Mouse (Mus musculus) MEL (cell line): ENCODE data around the gene Dnm1. TPM values are rescaled to one million over a fixed set of nuclear protein-coding genes. Genes with fewer than 3 reads are reported as not detected.

Experiments
- DNase-seq: peaks from one replicate; pipeline ENCODE4 v3.0.0; 2011; ENCODE audit warnings: low read depth, low spot score
- H3K27ac ChIP-seq: 2 replicates; pipeline ENCODE4 v1.5.1; 2012; ENCODE audit warnings: low read depth, mild to moderate bottlenecking, control low read depth, low read length, moderate library complexity; ENCODE audit not compliant: control insufficient read depth
- H3K27me3 ChIP-seq, 2 experiments: fragments of 150-350 bp in 1 of 2; sonication (generic) in 1 of 2; 2 replicates each; pipeline ENCODE4 v1.6.1; 2012; ENCODE audit warnings: low read length in 2 of 2, mild to moderate bottlenecking in 2 of 2, improper control_type of control experiment in 1 of 2, moderate library complexity in 1 of 2; ENCODE audit not compliant: insufficient read depth in 2 of 2, control insufficient read depth in 1 of 2
- H3K36me3 ChIP-seq, 2 experiments: 2 replicates each; pipeline ENCODE4 v1.6.1; 2012 to 2014; ENCODE audit warnings: low read length in 2 of 2, improper control_type of control experiment in 1 of 2, inconsistent platforms in 1 of 2, mild to moderate bottlenecking in 1 of 2; ENCODE audit not compliant: insufficient read depth in 2 of 2, control insufficient read depth in 1 of 2
- H3K4me1 ChIP-seq, 2 experiments: fragments of 150-350 bp in 1 of 2; sonication (generic) in 1 of 2; 2 replicates each; pipeline ENCODE4 v1.6.1; 2012; ENCODE audit warnings: low read length in 2 of 2, improper control_type of control experiment in 1 of 2, mild to moderate bottlenecking in 1 of 2; ENCODE audit not compliant: insufficient read depth in 2 of 2, control insufficient read depth in 1 of 2
- H3K4me3 ChIP-seq, 2 experiments: fragments of 150-350 bp in 1 of 2; sonication (generic) in 1 of 2; 2 replicates each; pipeline ENCODE4 v1.5.1; 2012; ENCODE audit warnings: low read depth in 2 of 2, low read length in 2 of 2, mild to moderate bottlenecking in 2 of 2, moderate library complexity in 2 of 2, control low read depth in 1 of 2, improper control_type of control experiment in 1 of 2; ENCODE audit not compliant: control insufficient read depth in 1 of 2, insufficient read depth in 1 of 2
- H3K79me2 ChIP-seq: 2 replicates; pipeline ENCODE4 v1.6.1; 2012; ENCODE audit warnings: mild to moderate bottlenecking, low read length, moderate library complexity; ENCODE audit not compliant: control insufficient read depth, poor library complexity, insufficient read depth
- H3K9ac ChIP-seq: 2 replicates; pipeline ENCODE4 v1.6.1; 2012; ENCODE audit warnings: low read depth, mild to moderate bottlenecking, control low read depth, low read length, moderate library complexity; ENCODE audit not compliant: control insufficient read depth, poor library complexity, severe bottlenecking
- H3K9me3 ChIP-seq: fragments of 150-350 bp; sonication (generic); replicated peaks from 2 replicates; pipeline ENCODE4 v1.6.1; 2012; ENCODE audit warnings: mild to moderate bottlenecking, low read length, improper control_type of control experiment, moderate library complexity; ENCODE audit not compliant: insufficient read depth
- BHLHE40 ChIP-seq: IDR thresholded peaks from 2 replicates; pipeline ENCODE4 v1.6.1; 2012; ENCODE audit warnings: low read depth, mild to moderate bottlenecking, inconsistent platforms, low read length, improper control_type of control experiment, borderline replicate concordance
- CHD1 ChIP-seq: IDR thresholded peaks from 2 replicates; pipeline ENCODE4 v1.6.1; 2012; ENCODE audit warnings: low read depth, mild to moderate bottlenecking, inconsistent platforms, low read length, improper control_type of control experiment
- CHD2 ChIP-seq: IDR thresholded peaks from 2 replicates; pipeline ENCODE4 v1.6.1; 2011; ENCODE audit warnings: low read length, improper control_type of control experiment
- CTCF ChIP-seq, 3 experiments: IDR thresholded peaks in 2 of 3; conservative IDR thresholded peaks in 1 of 3; 2 replicates each; pipeline ENCODE4 v1.5.1; 2011 to 2012; ENCODE audit warnings: low read length in 3 of 3, low read depth in 2 of 3, mild to moderate bottlenecking in 2 of 3, improper control_type of control experiment in 1 of 3, inconsistent platforms in 1 of 3, mixed read lengths in 1 of 3, moderate library complexity in 1 of 3; ENCODE audit not compliant: control insufficient read depth in 1 of 3, insufficient read depth in 1 of 3, poor library complexity in 1 of 3, severe bottlenecking in 1 of 3
- E2F4 ChIP-seq: IDR thresholded peaks from 2 replicates; pipeline ENCODE4 v1.6.1; 2011; ENCODE audit warnings: low read depth, low read length, improper control_type of control experiment, borderline replicate concordance
- ELF1 ChIP-seq: IDR thresholded peaks from 2 replicates; pipeline ENCODE4 v1.6.1; 2014; ENCODE audit warnings: low read depth, mild to moderate bottlenecking, inconsistent platforms, low read length, improper control_type of control experiment, moderate library complexity
- EP300 ChIP-seq, 2 experiments: IDR thresholded peaks; 2 replicates each; pipeline ENCODE4 v1.6.1; 2011; ENCODE audit warnings: improper control_type of control experiment in 2 of 2, low read length in 2 of 2, low read depth in 1 of 2, mild to moderate bottlenecking in 1 of 2
- ETS1 ChIP-seq: IDR thresholded peaks from 2 replicates; pipeline ENCODE4 v1.6.1; 2012; ENCODE audit warnings: low read depth, mild to moderate bottlenecking, inconsistent platforms, low read length, improper control_type of control experiment, moderate library complexity
- GABPA ChIP-seq: IDR thresholded peaks from 2 replicates; pipeline ENCODE4 v1.6.1; 2012; ENCODE audit warnings: low read depth, mild to moderate bottlenecking, inconsistent platforms, low read length, improper control_type of control experiment, moderate library complexity
- GATA1 ChIP-seq: IDR thresholded peaks from 2 replicates; pipeline ENCODE4 v1.6.1; 2011; ENCODE audit warnings: low read depth, low read length, improper control_type of control experiment
- HCFC1 ChIP-seq: IDR thresholded peaks from 2 replicates; pipeline ENCODE4 v1.6.1; 2012; ENCODE audit warnings: low read depth, mild to moderate bottlenecking, inconsistent platforms, low read length, improper control_type of control experiment, moderate library complexity
- JUND ChIP-seq: IDR thresholded peaks from 2 replicates; pipeline ENCODE4 v1.6.1; 2011; ENCODE audit warnings: low read depth, mild to moderate bottlenecking, improper control_type of control experiment, low read length
- KAT2A ChIP-seq: conservative IDR thresholded peaks from 2 replicates; pipeline ENCODE4 v1.6.1; 2012; ENCODE audit warnings: low read depth, low read length, improper control_type of control experiment, inconsistent platforms
- MAFK ChIP-seq: IDR thresholded peaks from 2 replicates; pipeline ENCODE4 v1.6.1; 2011; ENCODE audit warnings: low read depth, mild to moderate bottlenecking, low read length, improper control_type of control experiment, borderline replicate concordance
- MAX ChIP-seq: IDR thresholded peaks from 2 replicates; pipeline ENCODE4 v1.6.1; 2011; ENCODE audit warnings: low read length, improper control_type of control experiment
- MAZ ChIP-seq: IDR thresholded peaks from 2 replicates; pipeline ENCODE4 v1.6.1; 2012; ENCODE audit warnings: low read depth, mild to moderate bottlenecking, inconsistent platforms, low read length, improper control_type of control experiment
- MEF2A ChIP-seq: IDR thresholded peaks from 2 replicates; pipeline ENCODE4 v1.6.1; 2014; ENCODE audit warnings: low read depth, mild to moderate bottlenecking, inconsistent platforms, low read length, improper control_type of control experiment; ENCODE audit not compliant: poor library complexity, insufficient replicate concordance, severe bottlenecking; ENCODE audit errors: extremely low read depth
- MXI1 ChIP-seq: IDR thresholded peaks from 2 replicates; pipeline ENCODE4 v1.6.1; 2011; ENCODE audit warnings: mild to moderate bottlenecking, low read depth, low read length, improper control_type of control experiment
- MYB ChIP-seq: IDR thresholded peaks from 2 replicates; pipeline ENCODE4 v1.6.1; 2011; ENCODE audit warnings: mild to moderate bottlenecking, low read depth, low read length, improper control_type of control experiment
- MYC ChIP-seq: IDR thresholded peaks from 2 replicates; pipeline ENCODE4 v1.6.1; 2011; ENCODE audit warnings: low read depth, mild to moderate bottlenecking, low read length, improper control_type of control experiment, moderate library complexity
- NELFE ChIP-seq: IDR thresholded peaks from 2 replicates; pipeline ENCODE4 v1.6.1; 2011; ENCODE audit warnings: low read depth, low read length, improper control_type of control experiment
- NRF1 ChIP-seq: IDR thresholded peaks from 2 replicates; pipeline ENCODE4 v1.6.1; 2014; ENCODE audit warnings: low read depth, mild to moderate bottlenecking, inconsistent platforms, low read length, improper control_type of control experiment, moderate library complexity; ENCODE audit not compliant: poor library complexity, insufficient read depth, severe bottlenecking
- POLR2A ChIP-seq, 2 experiments: IDR thresholded peaks; 2 replicates each; pipeline ENCODE4 v1.6.1; 2011 to 2012; ENCODE audit warnings: low read length in 2 of 2, mild to moderate bottlenecking in 2 of 2, control low read depth in 1 of 2, improper control_type of control experiment in 1 of 2, low read depth in 1 of 2, moderate library complexity in 1 of 2; ENCODE audit not compliant: control insufficient read depth in 1 of 2, insufficient read depth in 1 of 2, poor library complexity in 1 of 2
- POLR2AphosphoS2 ChIP-seq: IDR thresholded peaks from 2 replicates; pipeline ENCODE4 v1.6.1; 2011; ENCODE audit warnings: low read length, improper control_type of control experiment
- RAD21 ChIP-seq: IDR thresholded peaks from 2 replicates; pipeline ENCODE4 v1.6.1; 2011; ENCODE audit warnings: mild to moderate bottlenecking, low read depth, low read length, improper control_type of control experiment
- RCOR1 ChIP-seq: IDR thresholded peaks from 2 replicates; pipeline ENCODE4 v1.6.1; 2012; ENCODE audit warnings: low read depth, mild to moderate bottlenecking, inconsistent platforms, low read length, improper control_type of control experiment
- SIN3A ChIP-seq: IDR thresholded peaks from 2 replicates; pipeline ENCODE4 v1.6.1; 2012; ENCODE audit warnings: low read length, improper control_type of control experiment, inconsistent platforms
- SMC3 ChIP-seq: IDR thresholded peaks from 2 replicates; pipeline ENCODE4 v1.6.1; 2011; ENCODE audit warnings: low read depth, low read length, improper control_type of control experiment
- TAL1 ChIP-seq: IDR thresholded peaks from 2 replicates; pipeline ENCODE4 v1.6.1; 2012; ENCODE audit warnings: mild to moderate bottlenecking, inconsistent platforms, low read length, moderate library complexity, mixed read lengths
- TBP ChIP-seq: IDR thresholded peaks from 2 replicates; pipeline ENCODE4 v1.8.0; 2011; ENCODE audit warnings: low read depth, low read length, improper control_type of control experiment
- UBTF ChIP-seq: IDR thresholded peaks from 2 replicates; pipeline ENCODE4 v1.6.1; 2012; ENCODE audit warnings: low read depth, mild to moderate bottlenecking, inconsistent platforms, low read length, improper control_type of control experiment, moderate library complexity, borderline replicate concordance; ENCODE audit not compliant: insufficient read depth
- USF1 ChIP-seq: IDR thresholded peaks from 2 replicates; pipeline ENCODE4 v1.6.1; 2014; ENCODE audit warnings: low read depth, mild to moderate bottlenecking, inconsistent platforms, low read length, improper control_type of control experiment, moderate library complexity
- USF2 ChIP-seq, 2 experiments: IDR thresholded peaks; 2 replicates each; pipeline ENCODE4 v1.6.1; 2011 to 2012; ENCODE audit warnings: improper control_type of control experiment in 2 of 2, low read length in 2 of 2, borderline replicate concordance in 1 of 2, inconsistent platforms in 1 of 2, low read depth in 1 of 2, mild to moderate bottlenecking in 1 of 2; ENCODE audit not compliant: insufficient read depth in 1 of 2
- ZC3H11A ChIP-seq: IDR thresholded peaks from 2 replicates; pipeline ENCODE4 v1.6.1; 2012; ENCODE audit warnings: low read depth, mild to moderate bottlenecking, inconsistent platforms, low read length, improper control_type of control experiment
- ZKSCAN1 ChIP-seq: IDR thresholded peaks from 2 replicates; pipeline ENCODE4 v1.6.1; 2012; ENCODE audit warnings: low read depth, mild to moderate bottlenecking, inconsistent platforms, low read length, improper control_type of control experiment, moderate library complexity
- ZMIZ1 ChIP-seq: IDR thresholded peaks from 2 replicates; pipeline ENCODE4 v1.6.1; 2012; ENCODE audit warnings: low read depth, mild to moderate bottlenecking, inconsistent platforms, low read length, improper control_type of control experiment, moderate library complexity
- ZNF384 ChIP-seq: IDR thresholded peaks from 2 replicates; pipeline ENCODE4 v1.6.1; 2012; ENCODE audit warnings: low read depth, mild to moderate bottlenecking, inconsistent platforms, low read length, improper control_type of control experiment
- polyA plus RNA-seq, 2 experiments: library from polyadenylated mRNA; stranded (reverse) in 1 of 2; unstranded in 1 of 2; fragments of >175 nt in 1 of 2; fragments of >200 nt in 1 of 2; gene quantifications; 2 replicates each; pipeline versions ENCODE4 v1.2.1 to v1.2.4; 2012; ENCODE audit warnings: low replicate concordance in 2 of 2, low read depth in 1 of 2; ENCODE audit not compliant: insufficient read length in 2 of 2, insufficient read depth in 1 of 2, missing spikeins in 1 of 2
- total RNA-seq: library from RNA; depleted of rRNA; stranded (reverse); fragments of 300-350 nt; gene quantifications from 2 replicates; pipeline ENCODE4 v1.2.3, GENCODE M21; 2012

Dnm1 gene
- total and polyA plus RNA-seq, 3 experiments, result 0.42 to 5.0 TPM; not detected in 1

DNA sequence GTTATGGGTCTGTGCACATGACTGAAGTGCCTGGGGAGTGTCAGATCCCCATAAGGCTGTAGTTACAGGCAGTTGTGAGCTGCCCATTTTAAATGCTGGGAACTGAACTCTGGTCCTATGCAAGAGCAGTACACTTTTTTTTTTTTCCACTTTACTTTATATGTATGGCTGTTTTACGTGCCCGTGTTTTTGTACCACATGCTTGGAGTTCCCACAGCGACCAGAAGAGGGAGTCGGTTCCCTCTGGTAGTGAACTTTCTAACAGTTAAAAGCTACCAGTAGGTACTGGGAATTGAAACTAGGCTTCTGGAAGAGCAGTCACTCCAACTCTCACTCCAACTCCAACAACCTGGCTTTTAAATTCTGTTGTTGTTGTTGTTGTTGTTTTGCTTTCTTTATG, 92.5 kb downstream of the Dnm1 start:
- peak overlapping the region; percentile 51 for H3K27ac ChIP-seq
- H3K9me3 ChIP-seq, result no peaks in the 10 kb centered on the region
- peak overlapping the region; percentile 71 for H3K9ac ChIP-seq
- peaks cover 2 to 4% of the 10 kb centered on the region in 2 experiments; a peak in 2 of 4 replicates for H3K36me3 ChIP-seq
- peaks cover 0 to 5% of the 10 kb centered on the region in 2 experiments; a peak in 1 of 4 replicates for H3K4me1 ChIP-seq
- H3K27me3 ChIP-seq, result no peaks in the 10 kb centered on the region
- H3K4me3 ChIP-seq, result peak overlapping the region; percentile 81 to 95; a peak in 3 of 4 replicates
- peaks cover 14% of the 10 kb centered on the region for H3K79me2 ChIP-seq
- peak; percentile 93 for DNase-seq
- peak; percentile 47; the same call in 1 of the 2 replicates for TF ChIP-seq BHLHE40
- no peak for TF ChIP-seq TAL1
- no peak for TF ChIP-seq JUND
- TF ChIP-seq MYB, result 0 out of 2 replicates have a peak, but pooled peaks have one; percentile 12
- peak; percentile 62; the same call in 1 of the 2 replicates for TF ChIP-seq HCFC1
- no peak for TF ChIP-seq MEF2A
- 0 out of 2 replicates have a peak, but pooled peaks have one; percentile 26 for TF ChIP-seq MAZ
- TF ChIP-seq MXI1, result peak; percentile 60
- TF ChIP-seq MAX, result peak; percentile 77
- TF ChIP-seq ETS1, result no peak
- TF ChIP-seq ZNF384, result peak; percentile 97
- TF ChIP-seq USF2 (IDR thresholded peaks at IDR 0.05; ENCODE audit: borderline replicate concordance in 1 of 2, insufficient read depth in 1 of 2, low read depth in 1 of 2, low read length in 2 of 2), result no peak
- no peak for TF ChIP-seq NELFE
- no peak for TF ChIP-seq UBTF
- no peak for TF ChIP-seq POLR2AphosphoS2
- TF ChIP-seq TBP, result no peak
- peak; percentile 92 for TF ChIP-seq MYC
- no peak for TF ChIP-seq POLR2A (IDR thresholded peaks at IDR 0.05; ENCODE audit: control insufficient read depth in 1 of 2, insufficient read depth in 1 of 2, low read depth in 1 of 2, low read length in 2 of 2, poor library complexity in 1 of 2)
- 0 out of 2 replicates have a peak, but pooled peaks have one; percentile 27 for TF ChIP-seq NRF1
- TF ChIP-seq E2F4, result no peak
- TF ChIP-seq CHD2, result no peak
- no peak for TF ChIP-seq KAT2A
- TF ChIP-seq ZKSCAN1, result peak; percentile 38; the same call in 1 of the 2 replicates
- TF ChIP-seq ZC3H11A, result peak; percentile 61
- no peak for TF ChIP-seq CHD1
- 0 out of 2 replicates have a peak, but pooled peaks have one; percentile 6 for TF ChIP-seq MAFK
- TF ChIP-seq GABPA, result no peak
- no peak for TF ChIP-seq GATA1
- peak; percentile 83 for TF ChIP-seq RAD21
- TF ChIP-seq ZMIZ1, result no peak
- TF ChIP-seq SIN3A, result peak; percentile 71
- no peak for TF ChIP-seq ELF1
- no peak for TF ChIP-seq RCOR1
- peak; percentile 67 to 91 (median 85) for TF ChIP-seq CTCF (IDR thresholded peaks at IDR 0.05 in 2 of 3, conservative IDR thresholded peaks at IDR 0.05 in 1 of 3; ENCODE audit: control insufficient read depth in 1 of 3, insufficient read depth in 1 of 3, low read depth in 2 of 3, low read length in 3 of 3, poor library complexity in 1 of 3, severe bottlenecking in 1 of 3)
- TF ChIP-seq SMC3, result peak; percentile 77
- no peak for TF ChIP-seq EP300 (IDR thresholded peaks at IDR 0.05; ENCODE audit: low read depth in 1 of 2, low read length in 2 of 2)
- peak; percentile 43; the same call in 1 of the 2 replicates for TF ChIP-seq USF1
